ENCODE assay signal across 8 mouse cellular contexts in the genomic region with DNA sequence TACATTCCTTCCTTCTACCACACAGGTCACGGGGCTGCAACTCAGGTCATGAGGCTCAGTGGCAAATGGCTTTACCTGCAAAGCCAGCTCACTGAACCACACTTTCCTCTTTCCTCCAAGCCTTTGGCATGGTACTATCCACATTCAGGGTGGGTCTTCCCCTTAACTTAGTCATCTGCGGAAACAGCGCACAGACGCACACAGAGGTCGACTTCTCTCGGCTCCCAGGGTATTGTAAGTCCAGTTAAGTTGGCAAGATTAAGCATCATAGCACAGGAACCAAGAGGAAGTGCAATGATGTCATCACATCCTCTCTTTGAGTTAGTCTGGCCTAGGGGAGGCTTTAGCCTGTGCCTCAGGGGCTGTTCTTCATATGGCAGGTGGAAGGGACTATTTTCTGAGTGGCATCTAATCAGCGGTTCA. TPM values are rescaled to one million over a fixed set of nuclear protein-coding genes. Genes with fewer than 3 reads are reported as not detected.
DNase-seq lines count a peak whose midpoint lies in the region; ATAC-seq lines count a peak whose summit lies in the region.

No protein-coding gene starts in this region.

- H3K4me2 ChIP-seq in embryonic facial prominence, embryonic 14.5 days (ENCODE audit: low read depth, low read length), result no peak overlapping the region
- no peak overlapping the region for H3K4me2 ChIP-seq in hindbrain, embryonic 11.5 days (replicated peaks; ENCODE audit: low read depth, low read length)

- no peak for ATAC-seq in embryonic facial prominence, embryonic 14.5 days (ENCODE audit: low read depth)
- ATAC-seq in hindbrain, embryonic 11.5 days (ENCODE audit: low FRiP score), result no peak

- H3K4me3 ChIP-seq in embryonic facial prominence, embryonic 14.5 days (ENCODE audit: low read depth, low read length), result no peak overlapping the region
- no peak overlapping the region for H3K4me3 ChIP-seq in embryonic facial prominence, embryonic 10.5 days
- H3K4me3 ChIP-seq in hindbrain, embryonic 11.5 days (ENCODE audit: low read depth, low read length), result no peak overlapping the region

- intact Hi-C loops in heart, postnatal 10 days (cut with DNase I), result loop anchor here (5.0 kb wide), 1 partner anchor 124 kb away; no protein-coding TSS in a partner anchor
- intact Hi-C loops in left cerebral cortex, postnatal 36 days (cut with DNase I), result no loop called here

- peak; percentile 39 for DNase-seq in embryonic facial prominence, embryonic 14.5 days (ENCODE audit: low spot score)
- no peak for DNase-seq in embryonic facial prominence, embryonic 10.5 days (ENCODE audit: low spot score)
- DNase-seq in CD4-positive, CD25-positive, alpha-beta regulatory T cell, adult 2 months (ENCODE audit: low read depth, low spot score), result peak; percentile 62
- peak; percentile 40 to 42 for DNase-seq in heart, postnatal 10 days
- peak; percentile 20 for DNase-seq in lung, postnatal 14 days
- DNase-seq in left cerebral cortex, postnatal 36 days (ENCODE audit: low spot score in 2 of 2), result no peak
- no peak for DNase-seq in retina, embryonic 14.5 days (ENCODE audit: low spot score)
- DNase-seq in hindbrain, embryonic 11.5 days (ENCODE audit: low spot score), result no peak

- H3K9ac ChIP-seq in embryonic facial prominence, embryonic 14.5 days (ENCODE audit: low read depth, low read length), result no peak overlapping the region
- no peak overlapping the region for H3K9ac ChIP-seq in hindbrain, embryonic 11.5 days (ENCODE audit: low read depth, low read length)

- peaks cover 3% of the 10 kb centered on the region; the same call in 1 of the 2 replicates for H3K4me1 ChIP-seq in embryonic facial prominence, embryonic 14.5 days (ENCODE audit: control insufficient read depth, insufficient read depth, low read length)
- H3K4me1 ChIP-seq in embryonic facial prominence, embryonic 10.5 days, result peaks cover 10% of the 10 kb centered on the region; the same call in 1 of the 2 replicates
- H3K4me1 ChIP-seq in hindbrain, embryonic 11.5 days (replicated peaks; ENCODE audit: control insufficient read depth, insufficient read depth, low read length), result no peaks in the 10 kb centered on the region

- H3K27me3 ChIP-seq in embryonic facial prominence, embryonic 14.5 days (replicated peaks; ENCODE audit: control insufficient read depth, insufficient read depth, low read length), result no peaks in the 10 kb centered on the region; the same call in 1 of the 2 replicates
- H3K27me3 ChIP-seq in embryonic facial prominence, embryonic 10.5 days (replicated peaks; ENCODE audit: low read depth, poor library complexity, severe bottlenecking), result peaks cover 27% of the 10 kb centered on the region
- H3K27me3 ChIP-seq in hindbrain, embryonic 11.5 days (ENCODE audit: control insufficient read depth, insufficient read depth, low read length), result no peaks in the 10 kb centered on the region

- WGBS in embryonic facial prominence, embryonic 14.5 days, result 83% methylated on average over 7 of the region's 7 CpGs
- WGBS in embryonic facial prominence, embryonic 10.5 days, result 84% methylated on average over 7 of the region's 7 CpGs
- 90% methylated on average over 7 of the region's 7 CpGs for WGBS in hindbrain, embryonic 11.5 days

- H3K36me3 ChIP-seq in embryonic facial prominence, embryonic 14.5 days (ENCODE audit: control insufficient read depth, insufficient read depth, low read length), result no peaks in the 10 kb centered on the region
- H3K36me3 ChIP-seq in embryonic facial prominence, embryonic 10.5 days (replicated peaks), result no peaks in the 10 kb centered on the region
- H3K36me3 ChIP-seq in hindbrain, embryonic 11.5 days (ENCODE audit: control insufficient read depth, insufficient read depth, low read length), result no peaks in the 10 kb centered on the region

- no peaks in the 10 kb centered on the region for H3K9me3 ChIP-seq in embryonic facial prominence, embryonic 14.5 days (ENCODE audit: control insufficient read depth, low read length)
- no peaks in the 10 kb centered on the region for H3K9me3 ChIP-seq in embryonic facial prominence, embryonic 10.5 days
- no peaks in the 10 kb centered on the region for H3K9me3 ChIP-seq in hindbrain, embryonic 11.5 days (ENCODE audit: control insufficient read depth, low read length)

- H3K27ac ChIP-seq in embryonic facial prominence, embryonic 14.5 days (replicated peaks; ENCODE audit: low read depth, low read length), result no peak overlapping the region
- no peak overlapping the region for H3K27ac ChIP-seq in embryonic facial prominence, embryonic 10.5 days (replicated peaks)
- no peak overlapping the region for H3K27ac ChIP-seq in hindbrain, embryonic 11.5 days (ENCODE audit: low read depth, low read length)

RNA-seq across cellular contexts. Expression of a gene that starts 2.6 kb away (rescaled TPM):
- 2.7 and 4.2 TPM in 2 replicates for polyA plus RNA-seq in embryonic facial prominence, embryonic 14.5 days (2014; fragmentation: Nextera tagmentation; extraction: Ambion mirVana)
- polyA plus RNA-seq in embryonic facial prominence, embryonic 10.5 days (2016; fragmentation: Nextera tagmentation; extraction: Ambion mirVana), result 0.65 and 0.73 TPM in 2 replicates
- total RNA-seq in heart, postnatal 10 days (2021), result 1 to 10 TPM; 1.5 to 2.0 TPM
- 1 to 10 TPM; 1.6 to 1.7 TPM for total RNA-seq in left cerebral cortex, postnatal 36 days (2021)
- polyA plus RNA-seq in hindbrain, embryonic 11.5 days (2014; fragmentation: Nextera tagmentation; extraction: Ambion mirVana), result 1.4 and 2.1 TPM in 2 replicates

RNA-seq across cellular contexts. Expression of a gene that starts 13.8 kb away (rescaled TPM):
- 0.19 and 0.58 TPM in 2 replicates for polyA plus RNA-seq in embryonic facial prominence, embryonic 14.5 days (2014; fragmentation: Nextera tagmentation; extraction: Ambion mirVana)
- 0.12 and 0.19 TPM in 2 replicates for polyA plus RNA-seq in embryonic facial prominence, embryonic 10.5 days (2016; fragmentation: Nextera tagmentation; extraction: Ambion mirVana)
- 1 to 10 TPM; 1.0 to 1.4 TPM for total RNA-seq in heart, postnatal 10 days (2021)
- total RNA-seq in left cerebral cortex, postnatal 36 days (2021), result under 1 TPM; 0.27 to 0.45 TPM
- polyA plus RNA-seq in hindbrain, embryonic 11.5 days (2014; fragmentation: Nextera tagmentation; extraction: Ambion mirVana), result 0.13 and 0.14 TPM in 2 replicates

Comparison
In these comparisons a context has a peak if more than half of its experiments do, and no peak if none do; other contexts are left out.
1. DNase-seq: peak in embryonic facial prominence, embryonic 14.5 days (single experiment), CD4-positive, CD25-positive, alpha-beta regulatory T cell, adult 2 months (single experiment), heart, postnatal 10 days (2 of 2) and lung, postnatal 14 days (single experiment); none in embryonic facial prominence, embryonic 10.5 days (single experiment), left cerebral cortex, postnatal 36 days (0 of 2), retina, embryonic 14.5 days (single experiment) and hindbrain, embryonic 11.5 days (single experiment).